Mouse (Mus musculus) embryo, embryonic 9.5 days (tissue): ENCODE measurements at regions not wholly inside any gene's neighbourhood (a gene's known extent, or its start where the extent isn't known, plus 50 kb on each side); places are given as distances from the start of the nearest gene placed in this dataset.

Source experiments
- DNase-seq: peaks from one replicate; pipeline ENCODE4 v3.0.0-alpha.2; 2017; ENCODE audit errors: extremely low spot score

DNA sequence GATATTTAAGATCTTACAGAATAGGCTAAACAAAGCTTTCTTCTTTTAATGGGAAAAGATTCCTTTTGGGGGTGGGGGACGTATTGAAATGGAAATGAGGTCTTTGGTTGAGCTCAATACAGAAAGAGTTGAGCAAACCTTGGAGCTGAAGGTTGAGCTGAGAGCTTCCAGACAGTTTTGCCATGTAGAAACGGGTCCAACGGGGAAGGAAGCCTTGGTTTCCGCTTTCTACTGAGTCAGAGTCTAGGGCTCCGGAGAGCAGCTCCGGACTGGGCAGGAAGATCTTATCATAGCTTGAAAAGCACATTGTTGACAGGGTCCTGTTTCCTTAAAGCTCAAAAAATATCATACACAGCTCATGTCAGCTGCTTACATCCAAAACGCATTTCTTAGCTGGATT, 97.0 kb upstream of the Myo10 start:
- DNase-seq: no peak

DNA sequence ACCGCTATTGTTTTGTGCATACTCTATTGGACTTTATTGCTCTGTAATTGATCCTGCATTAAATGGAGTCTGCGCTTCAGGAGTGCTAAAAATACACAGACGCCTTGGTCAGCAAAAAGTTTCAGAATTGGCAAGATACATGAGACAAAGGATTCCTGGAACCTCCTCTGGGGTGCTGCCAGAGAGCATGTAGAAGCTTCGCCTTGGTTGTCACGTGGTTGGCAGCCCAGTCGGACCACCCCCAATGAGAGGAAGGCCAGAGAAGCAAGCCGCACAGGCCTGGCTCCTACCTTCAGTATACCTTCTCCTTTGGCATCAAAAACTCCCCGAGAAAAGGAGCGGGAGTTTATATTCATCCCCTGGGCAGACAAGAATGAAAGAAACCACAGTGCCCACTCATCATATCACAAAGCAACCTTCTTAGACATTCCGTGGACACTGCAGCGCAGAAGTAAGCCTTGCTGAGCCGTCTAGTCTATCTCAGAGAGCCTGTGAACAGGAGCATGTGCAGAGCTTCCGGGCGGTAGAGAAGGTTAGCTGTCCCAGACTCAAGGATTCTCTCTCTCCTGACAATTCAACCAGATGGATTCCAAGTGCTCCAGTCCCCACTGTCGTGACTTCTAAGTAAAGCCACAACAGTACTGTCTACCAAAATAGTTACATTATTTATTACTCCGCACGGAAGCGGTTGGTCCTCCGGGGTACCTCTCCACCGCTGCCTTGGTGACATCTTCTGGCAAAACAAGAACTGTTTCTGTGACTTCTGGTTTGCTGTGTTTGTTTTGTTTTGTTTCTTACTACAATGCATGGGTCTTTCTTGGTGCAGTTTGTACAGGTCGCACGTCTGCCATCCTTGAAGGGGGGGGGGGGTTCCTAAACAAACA, 85.6 kb upstream of the Myo10 start:
- DNase-seq: no peak

DNA sequence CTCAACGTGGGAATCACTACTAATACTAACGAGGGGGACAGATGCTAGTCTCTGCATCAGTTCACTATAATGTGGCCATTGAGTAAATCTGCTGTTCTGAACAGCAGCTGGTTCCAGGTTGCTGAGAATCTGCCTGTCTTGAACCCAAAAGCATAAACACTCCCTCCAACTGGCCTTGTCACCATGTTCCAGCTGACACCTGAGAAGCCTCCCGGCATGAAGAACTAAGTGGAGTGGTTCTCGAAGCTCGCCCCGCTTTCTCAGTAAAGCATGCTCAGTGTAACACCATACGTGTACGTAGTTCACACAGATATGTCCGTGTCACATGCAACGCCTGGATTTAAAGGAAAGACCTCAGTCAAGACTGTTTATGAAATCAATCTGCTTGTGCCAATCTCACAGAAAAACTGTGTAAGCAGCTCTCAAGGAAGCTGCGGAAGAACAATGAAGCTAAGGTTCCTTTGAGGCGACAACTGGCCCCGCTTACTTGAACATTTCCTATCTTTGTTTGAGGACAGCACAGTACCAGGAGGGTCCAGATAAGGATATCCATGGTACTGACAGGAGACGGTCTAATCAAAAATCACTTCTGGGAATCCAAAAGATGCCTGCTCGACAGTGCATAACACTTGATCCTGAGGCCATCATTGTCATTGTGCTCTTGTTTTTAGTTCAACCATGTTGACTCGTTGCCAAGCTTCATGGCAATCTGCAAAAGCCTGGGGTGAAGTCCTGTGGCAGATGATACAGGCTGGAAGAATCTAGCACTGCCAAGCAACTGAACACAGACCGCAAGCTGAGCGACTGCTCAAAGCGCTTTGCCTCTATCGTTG, 82.8 kb upstream of the Myo10 start:
- peak; percentile 8 for DNase-seq

GRCm38 (mm10) chr15:25542382-25542781, 79.9 kb upstream of the Myo10 start:
- DNase-seq: no peak

DNA sequence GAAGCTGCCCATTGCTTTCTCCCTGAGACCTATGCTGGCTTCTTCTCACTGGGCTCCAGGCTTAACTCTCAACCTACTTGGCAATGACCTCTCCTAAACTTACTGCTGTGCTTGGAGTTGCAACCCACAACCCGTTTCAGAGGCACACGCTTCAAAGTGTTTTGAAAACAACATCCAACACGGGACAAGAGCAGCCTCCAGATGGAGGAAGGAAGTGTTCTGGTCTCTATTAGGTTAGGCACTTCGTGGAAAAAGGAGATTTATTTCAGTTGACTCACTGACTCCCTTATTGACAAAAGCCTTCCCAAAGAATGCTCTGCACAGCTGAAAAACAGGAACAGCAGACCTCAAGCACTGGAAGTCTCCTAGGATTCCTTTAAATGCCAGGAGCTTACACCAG, 76.1 kb upstream of the Myo10 start:
- DNase-seq: no peak

- DNase-seq: no peak
Measured at GRCm38 (mm10) chr15:25550269-25551054, 71.9 kb upstream of the Myo10 start.

DNA sequence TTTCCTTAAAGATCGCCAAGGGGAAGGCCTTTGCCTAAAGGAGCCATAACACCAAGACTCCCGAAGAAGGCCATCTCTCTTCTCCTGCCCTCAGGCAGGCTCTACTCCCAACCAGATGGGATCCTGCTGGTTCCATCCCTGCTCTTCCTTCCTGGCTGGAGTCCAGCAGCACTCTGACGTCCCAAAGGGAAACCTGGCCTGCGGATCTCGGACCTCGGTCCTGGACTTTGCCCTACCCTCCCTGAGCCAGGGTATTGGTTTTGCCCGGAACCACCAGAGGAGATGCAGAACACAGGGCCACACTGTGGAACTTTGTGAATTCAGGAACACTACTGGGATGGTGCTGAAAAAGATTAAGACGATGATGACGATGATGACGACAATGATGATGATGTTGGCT, 67.4 kb upstream of the Myo10 start:
- DNase-seq: no peak

DNA sequence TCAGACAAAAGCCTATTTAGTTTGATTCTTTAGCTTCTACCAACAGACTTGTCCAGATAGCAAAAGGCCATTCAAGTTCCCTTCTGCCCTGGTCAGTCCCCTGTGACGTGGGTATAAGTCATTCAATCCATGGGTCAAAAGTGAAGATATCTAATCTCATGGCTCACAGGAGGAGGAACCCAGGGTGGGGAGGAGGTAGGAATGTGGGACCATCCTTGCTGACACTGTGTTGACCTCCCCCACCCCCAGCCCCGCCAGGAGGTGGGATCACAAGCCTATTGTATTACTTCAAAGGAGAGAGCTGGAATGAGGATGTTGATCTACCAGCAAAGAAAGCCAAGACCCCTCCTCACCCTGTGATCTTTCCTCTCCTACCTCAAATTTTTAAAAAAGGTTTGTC, 66.5 kb upstream of the Myo10 start:
- peak; percentile 28 for DNase-seq

DNA sequence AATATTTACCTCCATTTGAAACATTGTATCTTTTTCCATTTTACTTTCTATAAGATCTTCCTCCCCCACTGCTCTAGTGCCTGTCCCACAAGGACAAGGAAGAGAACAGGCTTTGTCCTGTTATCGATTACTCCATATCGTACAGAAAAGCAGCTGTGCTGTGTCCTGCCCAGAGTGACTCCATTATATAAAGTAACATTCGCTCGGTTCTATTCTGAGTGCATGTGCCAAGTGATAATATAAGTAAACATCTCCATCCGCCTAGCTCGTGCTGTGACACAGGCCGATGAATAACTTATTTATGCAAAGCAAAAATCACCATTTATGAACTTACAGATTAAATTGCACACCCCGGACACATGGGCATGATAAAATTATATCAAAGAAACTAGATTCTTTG, 64.8 kb upstream of the Myo10 start:
- no peak for DNase-seq

DNA sequence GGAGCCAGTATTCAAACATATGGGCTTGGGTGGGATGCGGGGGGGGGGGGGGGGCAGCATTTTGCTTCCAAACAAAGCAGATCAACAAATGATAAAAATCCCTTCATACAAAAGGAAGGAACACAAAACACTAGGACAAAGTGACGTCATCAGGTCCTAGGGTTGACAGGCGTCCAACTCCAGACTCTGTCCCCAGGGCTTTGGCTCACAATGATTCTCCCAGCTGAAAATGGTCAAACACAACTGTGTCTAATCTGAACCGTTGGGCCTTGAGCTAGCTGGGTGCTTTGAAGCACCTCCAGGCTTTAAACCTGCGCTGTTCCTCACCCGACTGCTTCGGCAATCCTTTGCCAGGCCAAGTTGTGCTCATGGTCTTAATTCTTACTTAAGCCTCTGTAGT, 64.1 kb upstream of the Myo10 start:
- no peak for DNase-seq

DNA sequence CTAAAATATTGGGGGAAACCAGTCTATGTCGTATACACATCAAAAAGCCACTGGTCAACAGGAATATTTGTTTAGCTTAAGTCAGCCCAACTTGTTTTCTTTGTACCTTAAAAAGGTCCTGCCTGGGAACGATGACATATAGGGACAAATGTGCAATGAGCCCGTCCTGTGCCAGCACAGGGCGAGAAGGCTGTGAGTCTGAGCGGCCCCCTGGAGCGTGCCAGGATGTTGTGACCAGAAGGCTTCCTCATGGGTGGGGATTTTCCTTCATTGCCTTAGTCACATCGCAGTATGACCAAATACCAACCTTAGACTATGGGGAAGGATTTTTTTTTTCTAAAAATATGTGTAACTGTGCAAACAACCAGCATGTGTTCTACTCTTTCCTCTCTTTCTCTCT, 58.7 kb upstream of the Myo10 start:
- no peak for DNase-seq

- DNase-seq: no peak
Measured at GRCm38 (mm10) chr15:25572495-25572894, 49.8 kb upstream of the Myo10 start.
